In the genomic region with DNA sequence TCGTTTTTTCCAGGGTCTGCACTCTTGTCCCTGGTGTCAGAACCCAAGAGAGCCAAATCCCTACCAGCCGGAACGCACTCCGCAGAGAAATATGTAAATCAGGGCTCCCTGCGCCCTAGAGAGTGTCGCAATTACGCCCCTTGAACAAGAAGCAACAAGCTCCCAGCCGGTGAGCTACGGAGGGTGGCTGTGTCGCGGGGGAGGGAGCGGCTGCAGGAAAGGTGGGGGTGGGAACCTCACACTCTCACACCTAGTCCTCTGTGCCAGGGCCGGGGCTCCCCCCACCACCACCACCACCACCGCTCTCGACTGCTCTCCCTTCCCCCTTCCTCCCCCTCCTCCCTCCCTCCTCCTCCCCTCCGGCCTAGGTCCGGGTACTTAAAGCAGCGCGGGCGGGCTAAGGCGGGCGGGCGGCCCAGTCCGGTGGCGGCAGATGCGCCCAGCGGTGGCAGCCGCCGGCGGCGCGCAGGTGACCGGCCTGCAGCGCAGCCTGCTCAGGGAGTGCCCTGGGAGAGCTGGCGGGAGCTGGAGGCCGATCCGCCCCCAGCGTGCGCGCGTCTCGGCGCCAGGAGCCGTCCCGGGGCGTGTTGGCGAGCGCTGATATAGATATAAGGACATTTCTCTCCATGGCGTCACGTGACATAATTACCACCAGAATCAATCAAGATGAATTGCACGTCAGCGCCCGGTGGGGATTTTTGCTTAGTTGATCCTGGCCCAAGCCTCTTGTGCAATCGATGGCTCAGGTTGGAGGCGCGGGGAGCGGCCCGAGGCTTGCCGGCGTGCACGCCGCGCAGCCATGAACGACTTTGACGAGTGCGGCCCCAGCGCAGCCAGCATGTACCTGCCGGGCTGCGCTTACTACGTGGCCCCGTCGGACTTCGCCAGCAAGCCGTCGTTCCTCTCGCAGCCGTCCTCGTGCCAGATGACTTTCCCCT, we compare ENCODE assay signal across 9 mouse cellular contexts. TPM values are rescaled to one million over a fixed set of nuclear protein-coding genes. Genes with fewer than 3 reads are reported as not detected.
DNase-seq lines count a peak whose midpoint lies in the region; ATAC-seq and TF ChIP-seq lines count a peak whose summit lies in the region.
"Had no signal": no experiment of that assay in that cellular context is flagged by ENCODE, and none has a peak within 500 bp of the region (broad histone marks: within the 10 kb centered on the region; RNA-seq: fewer than 3 reads in every experiment).

No protein-coding gene starts in this region.

- no peaks in the 10 kb centered on the region for H3K4me1 ChIP-seq in heart, adult 2 months (ENCODE audit: control insufficient read depth, insufficient read depth, low read length)
- H3K4me1 ChIP-seq in hindbrain, embryonic 12.5 days: peaks cover 14% of the 10 kb centered on the region; the same call in 1 of the 2 replicates
- peaks cover 3% of the 10 kb centered on the region; the same call in 1 of the 2 replicates for H3K4me1 ChIP-seq in liver, postnatal 0 days (ENCODE audit: insufficient read depth)

- H3K36me3 ChIP-seq in heart, adult 2 months (ENCODE audit: control insufficient read depth, insufficient read depth, low read length): no peaks in the 10 kb centered on the region
- no peaks in the 10 kb centered on the region for H3K36me3 ChIP-seq in hindbrain, embryonic 12.5 days
- H3K36me3 ChIP-seq in liver, postnatal 0 days (replicated peaks; ENCODE audit: insufficient read depth, low read length): no peaks in the 10 kb centered on the region

- H3K9me3 ChIP-seq in hindbrain, embryonic 12.5 days (replicated peaks): no peaks in the 10 kb centered on the region
- H3K9me3 ChIP-seq in liver, postnatal 0 days (ENCODE audit: low read length): no peaks in the 10 kb centered on the region

- TF ChIP-seq CTCF in heart, adult 2 months (IDR thresholded peaks at IDR 0.05): no peak
- TF ChIP-seq CTCF in liver, postnatal 0 days (IDR thresholded peaks at IDR 0.05; ENCODE audit: low read depth): no peak

- ATAC-seq in hindbrain, embryonic 12.5 days (ENCODE audit: low FRiP score): peak; percentile 43
- ATAC-seq in liver, postnatal 0 days: no peak

- 1% methylated on average over 73 of the region's 78 CpGs for WGBS in heart, adult 2 months
- WGBS in hindbrain, embryonic 12.5 days: under 1% methylated on average over 74 of the region's 78 CpGs
- WGBS in liver, postnatal 0 days (ENCODE audit: insufficient replicate concordance): 2% methylated on average over 77 of the region's 78 CpGs

- no peak for TF ChIP-seq EP300 in heart, adult 2 months (IDR thresholded peaks at IDR 0.05; ENCODE audit: insufficient read depth, low read depth, low read length)
- no peak for TF ChIP-seq EP300 in liver, postnatal 0 days (IDR thresholded peaks at IDR 0.05; ENCODE audit: low read depth)

- H3K27ac ChIP-seq in heart, adult 2 months: no peak overlapping the region
- no peak overlapping the region for H3K27ac ChIP-seq in hindbrain, embryonic 12.5 days
- H3K27ac ChIP-seq in liver, postnatal 0 days (ENCODE audit: low read depth): no peak overlapping the region

- H3K79me2 ChIP-seq in heart, adult 2 months (replicated peaks; ENCODE audit: control insufficient read depth, insufficient read depth, low read length): no peaks in the 10 kb centered on the region

- no peak overlapping the region; the same call in 1 of the 2 replicates for H3K4me3 ChIP-seq in heart, adult 2 months
- H3K4me3 ChIP-seq in hindbrain, embryonic 12.5 days: peak overlapping the region; percentile 13; the same call in 1 of the 2 replicates
- no peak overlapping the region; the same call in 1 of the 2 replicates for H3K4me3 ChIP-seq in liver, postnatal 0 days (ENCODE audit: low read depth, low read length)

- peak; percentile 89 for DNase-seq in heart, adult 11 months
- no peak for DNase-seq in heart, adult 2 months
- DNase-seq in ES-CJ7 (ENCODE audit: low read depth, low spot score): peak; percentile 94
- DNase-seq in liver, postnatal 0 days: no peak
- DNase-seq in left cerebral cortex, adult 11 months (ENCODE audit: low spot score): no peak
- no peak for DNase-seq in ovary, postnatal 14 days (ENCODE audit: low spot score)
- DNase-seq in cerebellum, postnatal 25 days: no peak

- no peak for TF ChIP-seq POLR2A in heart, adult 2 months (IDR thresholded peaks at IDR 0.05; ENCODE audit: insufficient read depth, low read depth, low read length)

- peak overlapping the region; percentile 24; the same call in 1 of the 2 replicates for H3K4me2 ChIP-seq in hindbrain, embryonic 12.5 days (replicated peaks)
- H3K4me2 ChIP-seq in liver, postnatal 0 days (ENCODE audit: low read depth, low read length): 0 out of 2 replicates have a peak overlapping the region, but pooled peaks have one; percentile 23

- H3K9ac ChIP-seq in heart, adult 2 months (ENCODE audit: low read depth, low read length): no peak overlapping the region
- H3K9ac ChIP-seq in hindbrain, embryonic 12.5 days: no peak overlapping the region
- H3K9ac ChIP-seq in liver, postnatal 0 days (replicated peaks): no peak overlapping the region

- peaks cover 36% of the 10 kb centered on the region for H3K27me3 ChIP-seq in heart, adult 2 months (ENCODE audit: control insufficient read depth, insufficient read depth, low read length)
- H3K27me3 ChIP-seq in hindbrain, embryonic 12.5 days: peaks cover 97% of the 10 kb centered on the region
- H3K27me3 ChIP-seq in liver, postnatal 0 days (ENCODE audit: insufficient read depth, low read length): peaks cover 97% of the 10 kb centered on the region

- intact Hi-C loops in heart, adult 2 months (cut with DNase I): no loop called here

RNA-seq across cellular contexts. Expression of gene Hoxd11, which starts 2.5 kb away (rescaled TPM):
- not detected for total RNA-seq in heart, adult 2 months (2021)
- polyA plus RNA-seq in heart, adult 2 months (2012; rRNA removed): not detected in 2 replicates
- not detected in 2 replicates for polyA plus RNA-seq in hindbrain, embryonic 12.5 days (2016; fragmentation: Nextera tagmentation; extraction: Ambion mirVana)
- polyA plus RNA-seq in liver, postnatal 0 days (2015; fragmentation: Nextera tagmentation; extraction: Ambion mirVana): not detected in 2 replicates
- total RNA-seq: hematopoietic stem cell, adult 5-6 weeks had no signal

RNA-seq across cellular contexts. Expression of gene Hoxd12, which starts 7.0 kb away (rescaled TPM):
- not detected for total RNA-seq in heart, adult 2 months (2021)
- not detected in 2 replicates for polyA plus RNA-seq in heart, adult 2 months (2012; rRNA removed)
- polyA plus RNA-seq in hindbrain, embryonic 12.5 days (2016; fragmentation: Nextera tagmentation; extraction: Ambion mirVana): not detected in 2 replicates
- polyA plus RNA-seq in liver, postnatal 0 days (2015; fragmentation: Nextera tagmentation; extraction: Ambion mirVana): not detected in 2 replicates
- total RNA-seq: hematopoietic stem cell, adult 5-6 weeks had no signal

RNA-seq across cellular contexts. Expression of gene Hoxd10, which starts 9.9 kb away (rescaled TPM):
- total RNA-seq in heart, adult 2 months (2021): not detected
- 0.09 TPM in 1 of 2 replicates, not detected in the other for polyA plus RNA-seq in heart, adult 2 months (2012; rRNA removed)
- not detected in 2 replicates for polyA plus RNA-seq in hindbrain, embryonic 12.5 days (2016; fragmentation: Nextera tagmentation; extraction: Ambion mirVana)
- polyA plus RNA-seq in liver, postnatal 0 days (2015; fragmentation: Nextera tagmentation; extraction: Ambion mirVana): not detected in 2 replicates
- total RNA-seq: hematopoietic stem cell, adult 5-6 weeks had no signal

RNA-seq across cellular contexts. Expression of gene Hoxd13, which starts 13.8 kb away (rescaled TPM):
- not detected for total RNA-seq in heart, adult 2 months (2021)
- polyA plus RNA-seq in heart, adult 2 months (2012; rRNA removed): not detected in 2 replicates
- polyA plus RNA-seq in hindbrain, embryonic 12.5 days (2016; fragmentation: Nextera tagmentation; extraction: Ambion mirVana): not detected in 2 replicates
- polyA plus RNA-seq in liver, postnatal 0 days (2015; fragmentation: Nextera tagmentation; extraction: Ambion mirVana): not detected in 2 replicates
- total RNA-seq: hematopoietic stem cell, adult 5-6 weeks had no signal

RNA-seq across cellular contexts. Expression of gene Hoxd9, which starts 15.7 kb away (rescaled TPM):
- under 1 TPM; 0.16 to 0.29 TPM for total RNA-seq in heart, adult 2 months (2021)
- 0.10 and 0.12 TPM in 2 replicates for polyA plus RNA-seq in heart, adult 2 months (2012; rRNA removed)
- 0.10 TPM in 1 of 2 replicates, not detected in the other for polyA plus RNA-seq in hindbrain, embryonic 12.5 days (2016; fragmentation: Nextera tagmentation; extraction: Ambion mirVana)
- polyA plus RNA-seq in liver, postnatal 0 days (2015; fragmentation: Nextera tagmentation; extraction: Ambion mirVana): not detected in 2 replicates
- total RNA-seq: hematopoietic stem cell, adult 5-6 weeks had no signal

Comparison
In these comparisons a context has a peak if more than half of its experiments do, and no peak if none do; other contexts are left out.
1. DNase-seq: peak in heart, adult 11 months (single experiment) and ES-CJ7 (single experiment); none in heart, adult 2 months (0 of 2), liver, postnatal 0 days (single experiment), left cerebral cortex, adult 11 months (single experiment), ovary, postnatal 14 days (single experiment) and cerebellum, postnatal 25 days (0 of 2).